Comparison of ENCODE assay signal across 7 mouse cellular contexts in the genomic region with DNA sequence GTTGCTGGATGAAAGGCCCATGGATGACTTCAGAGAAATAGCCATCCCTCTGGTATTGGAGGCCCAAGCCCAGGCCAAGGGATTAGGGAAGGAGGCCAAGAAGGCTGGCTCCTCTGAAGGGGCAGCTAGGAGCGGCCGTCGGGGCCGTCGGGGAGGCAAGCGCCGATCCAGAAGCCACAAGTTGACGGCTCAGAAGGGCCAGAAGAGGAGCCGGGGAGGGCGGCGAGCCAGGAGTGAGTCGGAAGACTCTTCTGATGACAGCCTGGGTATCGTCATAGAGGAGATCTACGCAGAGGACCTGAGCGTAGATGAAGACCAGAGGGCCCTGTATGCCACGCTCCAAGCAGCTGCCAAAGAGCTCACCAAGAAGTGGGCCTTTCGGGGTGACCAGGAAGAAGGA. TPM values are rescaled to one million over a fixed set of nuclear protein-coding genes. Genes with fewer than 3 reads are reported as not detected.
DNase-seq lines count a peak whose midpoint lies in the region; ATAC-seq lines count a peak whose summit lies in the region.

No protein-coding gene starts in this region.

- H3K4me1 ChIP-seq in embryonic facial prominence, embryonic 10.5 days: peaks cover 54% of the 10 kb centered on the region
- H3K4me1 ChIP-seq in hindbrain, embryonic 12.5 days: peaks cover 67% of the 10 kb centered on the region

- WGBS in embryonic facial prominence, embryonic 10.5 days: 9% methylated on average over 17 of the region's 17 CpGs
- 8% methylated on average over 17 of the region's 17 CpGs for WGBS in hindbrain, embryonic 12.5 days

- H3K36me3 ChIP-seq in embryonic facial prominence, embryonic 10.5 days (replicated peaks): no peaks in the 10 kb centered on the region
- no peaks in the 10 kb centered on the region for H3K36me3 ChIP-seq in hindbrain, embryonic 12.5 days

- peak overlapping the region; percentile 68 for H3K4me3 ChIP-seq in embryonic facial prominence, embryonic 10.5 days
- peak overlapping the region; percentile 70 for H3K4me3 ChIP-seq in hindbrain, embryonic 12.5 days

- H3K9me3 ChIP-seq in embryonic facial prominence, embryonic 10.5 days: no peaks in the 10 kb centered on the region
- H3K9me3 ChIP-seq in hindbrain, embryonic 12.5 days (replicated peaks): no peaks in the 10 kb centered on the region

- ATAC-seq in hindbrain, embryonic 12.5 days (ENCODE audit: low FRiP score): no peak

- H3K27me3 ChIP-seq in embryonic facial prominence, embryonic 10.5 days (replicated peaks; ENCODE audit: low read depth, poor library complexity, severe bottlenecking): peaks cover 62% of the 10 kb centered on the region
- H3K27me3 ChIP-seq in hindbrain, embryonic 12.5 days: peaks cover 46% of the 10 kb centered on the region

- no peak overlapping the region for H3K27ac ChIP-seq in embryonic facial prominence, embryonic 10.5 days (replicated peaks)
- H3K27ac ChIP-seq in hindbrain, embryonic 12.5 days: peak overlapping the region; percentile 89; the same call in 1 of the 2 replicates

- peak overlapping the region; percentile 85 for H3K4me2 ChIP-seq in hindbrain, embryonic 12.5 days (replicated peaks)

- DNase-seq in left cerebral cortex, postnatal 4 days: peak; percentile 53
- DNase-seq in left cerebral cortex, adult 11 months (ENCODE audit: low spot score): no peak
- peak; percentile 45 for DNase-seq in embryonic facial prominence, embryonic 10.5 days (ENCODE audit: low spot score)
- peak; percentile 41 for DNase-seq in neural tube, embryonic 10.5 days (ENCODE audit: extremely low spot score, low spot score)
- DNase-seq in MN1 (ENCODE audit: low spot score): no peak
- no peak for DNase-seq in T-cell, adult 2 months (ENCODE audit: low spot score)

- intact Hi-C loops in left cerebral cortex, postnatal 4 days (cut with DNase I): no loop called here

- peak overlapping the region; percentile 79 for H3K9ac ChIP-seq in hindbrain, embryonic 12.5 days

RNA-seq across cellular contexts. Expression of a gene that starts 0.9 kb away (rescaled TPM):
- 100 to 1,000 TPM; 169 to 194 TPM for total RNA-seq in left cerebral cortex, postnatal 4 days (2021)
- polyA plus RNA-seq in embryonic facial prominence, embryonic 10.5 days (2016; fragmentation: Nextera tagmentation; extraction: Ambion mirVana): 2.9 and 4.6 TPM in 2 replicates
- 55.6 and 60.3 TPM in 2 replicates for polyA plus RNA-seq in hindbrain, embryonic 12.5 days (2016; fragmentation: Nextera tagmentation; extraction: Ambion mirVana)

RNA-seq across cellular contexts. Expression of a gene that starts 14.1 kb away (rescaled TPM):
- 10 to 100 TPM; 56.0 to 57.6 TPM for total RNA-seq in left cerebral cortex, postnatal 4 days (2021)
- 3.4 and 4.0 TPM in 2 replicates for polyA plus RNA-seq in embryonic facial prominence, embryonic 10.5 days (2016; fragmentation: Nextera tagmentation; extraction: Ambion mirVana)
- 24.0 and 27.3 TPM in 2 replicates for polyA plus RNA-seq in hindbrain, embryonic 12.5 days (2016; fragmentation: Nextera tagmentation; extraction: Ambion mirVana)

RNA-seq across cellular contexts. Expression of a gene that starts 21.5 kb away (rescaled TPM):
- 1,000 to 10,000 TPM; 1,235 to 1,345 TPM for total RNA-seq in left cerebral cortex, postnatal 4 days (2021)
- 121 and 126 TPM in 2 replicates for polyA plus RNA-seq in embryonic facial prominence, embryonic 10.5 days (2016; fragmentation: Nextera tagmentation; extraction: Ambion mirVana)
- 185 and 210 TPM in 2 replicates for polyA plus RNA-seq in hindbrain, embryonic 12.5 days (2016; fragmentation: Nextera tagmentation; extraction: Ambion mirVana)

RNA-seq across cellular contexts. Expression of a gene that starts 37.5 kb away (rescaled TPM):
- 10 to 100 TPM; 38.0 to 41.8 TPM for total RNA-seq in left cerebral cortex, postnatal 4 days (2021)
- 0.59 and 0.86 TPM in 2 replicates for polyA plus RNA-seq in embryonic facial prominence, embryonic 10.5 days (2016; fragmentation: Nextera tagmentation; extraction: Ambion mirVana)
- polyA plus RNA-seq in hindbrain, embryonic 12.5 days (2016; fragmentation: Nextera tagmentation; extraction: Ambion mirVana): 1.0 and 1.7 TPM in 2 replicates

RNA-seq across cellular contexts. Expression of a gene that starts 39.1 kb away (rescaled TPM):
- total RNA-seq in left cerebral cortex, postnatal 4 days (2021): not detected
- 0.52 and 0.64 TPM in 2 replicates for polyA plus RNA-seq in embryonic facial prominence, embryonic 10.5 days (2016; fragmentation: Nextera tagmentation; extraction: Ambion mirVana)
- 1.6 and 2.1 TPM in 2 replicates for polyA plus RNA-seq in hindbrain, embryonic 12.5 days (2016; fragmentation: Nextera tagmentation; extraction: Ambion mirVana)

Comparison
In these comparisons a context has a peak if more than half of its experiments do, and no peak if none do; other contexts are left out.
1. DNase-seq: peak in left cerebral cortex, postnatal 4 days (single experiment), embryonic facial prominence, embryonic 10.5 days (single experiment) and neural tube, embryonic 10.5 days (single experiment); none in left cerebral cortex, adult 11 months (single experiment), MN1 (single experiment) and T-cell, adult 2 months (single experiment).
2. RNA of a gene that starts 0.9 kb away (polyA plus RNA-seq): 55.6 to 60.3 TPM in hindbrain, embryonic 12.5 days; 2.9 to 4.6 TPM in embryonic facial prominence, embryonic 10.5 days; every median in the first group is over 10 times any median in the second.